Mouse (Mus musculus) midbrain, embryonic 13.5 days (tissue): ENCODE measurements around the gene Gtf2e1. TPM values are rescaled to one million over a fixed set of nuclear protein-coding genes. Genes with fewer than 3 reads are reported as not detected.

ENCODE experiments used
- ATAC-seq: fragments of 200-750 bp; cut with Nextera tagmentation; 2 replicates; pipeline ENCODE4 v1.8.0; 2017; ENCODE audit warnings: mild to moderate bottlenecking, moderate TSS enrichment, moderate library complexity
- H3K27ac ChIP-seq: fragments of 300-500 bp; sonication (generic); 2 replicates; pipeline ENCODE4 v1.5.1; 2015; ENCODE audit warnings: inconsistent platforms, mild to moderate bottlenecking, moderate library complexity
- H3K27me3 ChIP-seq: fragments of 300-500 bp; sonication (generic); 2 replicates; pipeline ENCODE4 v1.6.1; 2015; ENCODE audit warnings: mild to moderate bottlenecking, inconsistent platforms
- H3K36me3 ChIP-seq: fragments of 300-500 bp; sonication (generic); 2 replicates; pipeline ENCODE4 v1.6.1; 2015; ENCODE audit warnings: mild to moderate bottlenecking, inconsistent platforms
- H3K4me1 ChIP-seq: fragments of 300-500 bp; sonication (generic); replicated peaks from 2 replicates; pipeline ENCODE4 v1.6.1; 2015; ENCODE audit warnings: inconsistent platforms
- H3K4me2 ChIP-seq: fragments of 300-500 bp; sonication (generic); replicated peaks from 2 replicates; pipeline ENCODE4 v1.6.1; 2015; ENCODE audit warnings: moderate library complexity, mild to moderate bottlenecking, inconsistent platforms
- H3K4me3 ChIP-seq: fragments of 300-500 bp; sonication (generic); replicated peaks from 2 replicates; pipeline ENCODE4 v1.5.1; 2015; ENCODE audit warnings: mild to moderate bottlenecking, inconsistent platforms
- H3K9ac ChIP-seq: fragments of 300-500 bp; sonication (generic); replicated peaks from 2 replicates; pipeline ENCODE4 v1.6.1; 2015; ENCODE audit warnings: mild to moderate bottlenecking, inconsistent platforms
- H3K9me3 ChIP-seq: fragments of 300-500 bp; sonication (generic); 2 replicates; pipeline ENCODE4 v1.6.1; 2016; ENCODE audit warnings: mild to moderate bottlenecking, inconsistent platforms
- WGBS: fragments of 180-500 bp; shearing (Covaris S2); methylation state at CpG from one replicate; pipeline ENCODE4 v1.1.7; 2015; 5-methylcytosine and 5-hydroxymethylcytosine counted together
- polyA plus RNA-seq: library from polyadenylated mRNA; unstranded; fragments of >200 nt; fragmentation: Nextera tagmentation; extraction: Ambion mirVana; gene quantifications from 2 replicates; pipeline ENCODE4 v1.2.1, GENCODE M21; 2015

The Gtf2e1 gene
- polyA plus RNA-seq, 1 experiment from 2014 or later, result 40.2 TPM

- H3K4me2 ChIP-seq, result no peak overlapping the region
- peaks cover 15% of the 10 kb centered on the region for H3K4me1 ChIP-seq
- peaks cover 4% of the 10 kb centered on the region for H3K36me3 ChIP-seq
- 93% methylated on average over 12 of the region's 12 CpGs for WGBS
- no peak for ATAC-seq
- H3K27ac ChIP-seq, result no peak overlapping the region
- H3K9ac ChIP-seq, result no peak overlapping the region
- H3K9me3 ChIP-seq, result 0 out of 2 replicates have a peak, but pooled peaks cover 9% of the 10 kb centered on the region
- no peak overlapping the region for H3K4me3 ChIP-seq
- no peaks in the 10 kb centered on the region for H3K27me3 ChIP-seq
Observed at GRCm38 (mm10) chr16:37572117-37572754, 32.6 kb upstream of the Gtf2e1 start.

- Histone ChIP-seq H3K4me2 (no peak overlapping the region), H3K4me1 (peaks cover 21% of the 10 kb centered on the region), H3K9ac (0 out of 2 replicates have a peak overlapping the region, but pooled peaks have one; percentile 14), H3K27me3 (no peaks in the 10 kb centered on the region), H3K4me3 (no peak overlapping the region), H3K36me3 (peaks cover 4% of the 10 kb centered on the region), H3K9me3 (0 out of 2 replicates have a peak, but pooled peaks cover 9% of the 10 kb centered on the region), H3K27ac (no peak overlapping the region; the same call in 1 of the 2 replicates)
- ATAC-seq, result no peak
- WGBS, result 62% methylated on average over 3 of the region's 3 CpGs
Observed at GRCm38 (mm10) chr16:37571554-37571953, 32.0 kb upstream of the Gtf2e1 start.

GRCm38 (mm10) chr16:37567113-37568050, 27.8 kb upstream of the Gtf2e1 start:
- Histone ChIP-seq H3K9me3 (no peaks in the 10 kb centered on the region), H3K4me1 (peaks cover 32% of the 10 kb centered on the region), H3K9ac (no peak overlapping the region), H3K27ac (no peak overlapping the region; the same call in 1 of the 2 replicates), H3K4me3 (no peak overlapping the region), H3K4me2 (no peak overlapping the region), H3K36me3 (no peaks in the 10 kb centered on the region), H3K27me3 (no peaks in the 10 kb centered on the region)
- whole genome bisulfite sequencing, result 62% methylated on average over 12 of the region's 12 CpGs
- peak; percentile 65; the same call in 1 of the 2 replicates for ATAC-seq

GRCm38 (mm10) chr16:37566107-37566506, 26.5 kb upstream of the Gtf2e1 start:
- Histone ChIP-seq H3K4me2 (no peak overlapping the region), H3K9ac (no peak overlapping the region), H3K27ac (no peak overlapping the region), H3K9me3 (no peaks in the 10 kb centered on the region), H3K36me3 (no peaks in the 10 kb centered on the region), H3K4me3 (no peak overlapping the region), H3K4me1 (peaks cover 30% of the 10 kb centered on the region), H3K27me3 (no peaks in the 10 kb centered on the region)
- no peak for ATAC-seq
- 55% methylated on average over 6 of the region's 6 CpGs for WGBS

GRCm38 (mm10) chr16:37565117-37565516, 25.5 kb upstream of the Gtf2e1 start:
- Histone ChIP-seq H3K36me3 (no peaks in the 10 kb centered on the region), H3K27ac (no peak overlapping the region), H3K4me3 (no peak overlapping the region), H3K4me2 (no peak overlapping the region), H3K9ac (no peak overlapping the region), H3K9me3 (no peaks in the 10 kb centered on the region), H3K4me1 (peaks cover 25% of the 10 kb centered on the region), H3K27me3 (no peaks in the 10 kb centered on the region)
- WGBS, result 90% methylated on average over 1 of the region's 1 CpGs
- no peak for ATAC-seq

- peaks cover 25% of the 10 kb centered on the region for H3K4me1 ChIP-seq
- peaks cover 11% of the 10 kb centered on the region for H3K36me3 ChIP-seq
- no peaks in the 10 kb centered on the region for H3K27me3 ChIP-seq
- no peak overlapping the region for H3K4me2 ChIP-seq
- H3K4me3 ChIP-seq, result no peak overlapping the region
- WGBS, result 59% methylated on average over 5 of the region's 5 CpGs
- H3K9ac ChIP-seq, result no peak overlapping the region
- ATAC-seq, result no peak
- no peaks in the 10 kb centered on the region for H3K9me3 ChIP-seq
- no peak overlapping the region for H3K27ac ChIP-seq
Observed at GRCm38 (mm10) chr16:37562961-37563360, 23.4 kb upstream of the Gtf2e1 start.

GRCm38 (mm10) chr16:37562414-37562813, 22.8 kb upstream of the Gtf2e1 start:
- Histone ChIP-seq H3K36me3 (peaks cover 16% of the 10 kb centered on the region), H3K27ac (no peak overlapping the region), H3K4me1 (peaks cover 19% of the 10 kb centered on the region), H3K4me2 (no peak overlapping the region), H3K9me3 (no peaks in the 10 kb centered on the region), H3K27me3 (no peaks in the 10 kb centered on the region), H3K9ac (no peak overlapping the region), H3K4me3 (no peak overlapping the region)
- 40% methylated on average over 6 of the region's 6 CpGs for WGBS
- no peak for ATAC-seq

- H3K4me3 ChIP-seq, result no peak overlapping the region
- H3K9me3 ChIP-seq, result no peaks in the 10 kb centered on the region
- peaks cover 16% of the 10 kb centered on the region for H3K4me1 ChIP-seq
- ATAC-seq, result no peak
- H3K9ac ChIP-seq, result no peak overlapping the region
- no peak overlapping the region for H3K4me2 ChIP-seq
- peaks cover 14% of the 10 kb centered on the region for H3K36me3 ChIP-seq
- no peak overlapping the region for H3K27ac ChIP-seq
- no peaks in the 10 kb centered on the region for H3K27me3 ChIP-seq
- WGBS, result 94% methylated on average over 3 of the region's 3 CpGs
Observed at GRCm38 (mm10) chr16:37552824-37553223, 13.2 kb upstream of the Gtf2e1 start.

GRCm38 (mm10) chr16:37550981-37551380, 11.4 kb upstream of the Gtf2e1 start:
- Histone ChIP-seq H3K9me3 (no peaks in the 10 kb centered on the region), H3K4me3 (no peak overlapping the region), H3K9ac (no peak overlapping the region), H3K27ac (no peak overlapping the region), H3K36me3 (no peaks in the 10 kb centered on the region), H3K4me2 (no peak overlapping the region), H3K27me3 (no peaks in the 10 kb centered on the region), H3K4me1 (peaks cover 16% of the 10 kb centered on the region)
- no peak for ATAC-seq
- WGBS, result 87% methylated on average over 2 of the region's 2 CpGs

GRCm38 (mm10) chr16:37550266-37550665, 10.7 kb upstream of the Gtf2e1 start:
- H3K27me3 ChIP-seq, result no peaks in the 10 kb centered on the region
- H3K36me3 ChIP-seq, result no peaks in the 10 kb centered on the region
- no peaks in the 10 kb centered on the region for H3K9me3 ChIP-seq
- ATAC-seq, result no peak
- no peak overlapping the region for H3K27ac ChIP-seq
- 60% methylated on average over 3 of the region's 3 CpGs for WGBS
- no peak overlapping the region for H3K9ac ChIP-seq
- H3K4me3 ChIP-seq, result no peak overlapping the region
- peaks cover 16% of the 10 kb centered on the region for H3K4me1 ChIP-seq
- H3K4me2 ChIP-seq, result no peak overlapping the region

- no peak overlapping the region for H3K27ac ChIP-seq
Observed at GRCm38 (mm10) chr16:37546312-37546711, 6.7 kb upstream of the Gtf2e1 start.

GRCm38 (mm10) chr16:37540776-37541175, 1.2 kb upstream of the Gtf2e1 start:
- peaks cover 10% of the 10 kb centered on the region for H3K36me3 ChIP-seq
- no peaks in the 10 kb centered on the region for H3K27me3 ChIP-seq
- ATAC-seq, result no peak
- H3K4me2 ChIP-seq, result peak overlapping the region; percentile 64
- no peaks in the 10 kb centered on the region for H3K9me3 ChIP-seq
- WGBS, result 85% methylated on average over 6 of the region's 6 CpGs
- H3K9ac ChIP-seq, result no peak overlapping the region
- H3K4me3 ChIP-seq, result peak overlapping the region; percentile 83
- peaks cover 32% of the 10 kb centered on the region for H3K4me1 ChIP-seq
- H3K27ac ChIP-seq, result no peak overlapping the region

More at GRCm38 (mm10) chr16:37546312-37546711, 6.7 kb upstream of the Gtf2e1 start:
- no peak overlapping the region for H3K9ac ChIP-seq
- ATAC-seq, result no peak
- H3K4me2 ChIP-seq, result no peak overlapping the region
- H3K27me3 ChIP-seq, result no peaks in the 10 kb centered on the region
- H3K36me3 ChIP-seq, result peaks cover 10% of the 10 kb centered on the region
- 68% methylated on average over 5 of the region's 5 CpGs for WGBS
- H3K9me3 ChIP-seq, result no peaks in the 10 kb centered on the region
- peaks cover 16% of the 10 kb centered on the region for H3K4me1 ChIP-seq
- H3K4me3 ChIP-seq, result no peak overlapping the region
